Mouse (Mus musculus) ovary, adult 18-20 months (tissue): ENCODE measurements around the gene Slc30a9.

ENCODE experiments used
- DNase-seq: peaks from one replicate; pipeline ENCODE4 v3.0.0; 2022; ENCODE audit warnings: low spot score, mixed read lengths

The Slc30a9 gene

GRCm38 (mm10) chr5:67312522-67312851 lies 5.7 kb downstream of the Slc30a9 start:
- DNase-seq = no peak

GRCm38 (mm10) chr5:67321656-67322268 lies 15.0 kb downstream of the Slc30a9 start:
- DNase-seq = no peak

- no peak for DNase-seq
Observed at GRCm38 (mm10) chr5:67324032-67324431, 17.3 kb downstream of the Slc30a9 start.

GRCm38 (mm10) chr5:67340811-67341210 lies 34.1 kb downstream of the Slc30a9 start:
- DNase-seq = no peak

- no peak for DNase-seq
Observed at GRCm38 (mm10) chr5:67347060-67347459, 40.3 kb downstream of the Slc30a9 start.

GRCm38 (mm10) chr5:67348949-67349348 lies 42.2 kb downstream of the Slc30a9 start:
- DNase-seq = no peak

- no peak for DNase-seq
Observed at GRCm38 (mm10) chr5:67362316-67362715, 55.6 kb downstream of the Slc30a9 start.

GRCm38 (mm10) chr5:67362931-67363330 lies 56.2 kb downstream of the Slc30a9 start:
- no peak for DNase-seq

- DNase-seq = no peak
Observed at GRCm38 (mm10) chr5:67377044-67377621, 70.4 kb downstream of the Slc30a9 start.

GRCm38 (mm10) chr5:67381690-67382089 lies 74.9 kb downstream of the Slc30a9 start:
- no peak for DNase-seq

- no peak for DNase-seq
Observed at GRCm38 (mm10) chr5:67382556-67382955, 75.8 kb downstream of the Slc30a9 start.

GRCm38 (mm10) chr5:67393951-67394350 lies 87.2 kb downstream of the Slc30a9 start:
- DNase-seq = no peak

GRCm38 (mm10) chr5:67395211-67395851 lies 88.6 kb downstream of the Slc30a9 start:
- DNase-seq = no peak

- no peak for DNase-seq
Observed at GRCm38 (mm10) chr5:67397186-67397585, 90.4 kb downstream of the Slc30a9 start.

GRCm38 (mm10) chr5:67399876-67400607 lies 93.3 kb downstream of the Slc30a9 start:
- no peak for DNase-seq

- DNase-seq = no peak
Observed at GRCm38 (mm10) chr5:67400608-67401480, 94.1 kb downstream of the Slc30a9 start.

GRCm38 (mm10) chr5:67401612-67402011 lies 94.9 kb downstream of the Slc30a9 start:
- no peak for DNase-seq

- DNase-seq = no peak
Observed at GRCm38 (mm10) chr5:67404380-67404779, 97.6 kb downstream of the Slc30a9 start.

- DNase-seq = no peak
Observed at GRCm38 (mm10) chr5:67404919-67405318, 98.2 kb downstream of the Slc30a9 start.
